Mouse (Mus musculus): ENCODE data around the gene Sumf1. TPM values are rescaled to one million over a fixed set of nuclear protein-coding genes. Genes with fewer than 3 reads are reported as not detected.

Gene Sumf1
- polyA plus RNA-seq, 1 experiment: 44.0 TPM

DNA sequence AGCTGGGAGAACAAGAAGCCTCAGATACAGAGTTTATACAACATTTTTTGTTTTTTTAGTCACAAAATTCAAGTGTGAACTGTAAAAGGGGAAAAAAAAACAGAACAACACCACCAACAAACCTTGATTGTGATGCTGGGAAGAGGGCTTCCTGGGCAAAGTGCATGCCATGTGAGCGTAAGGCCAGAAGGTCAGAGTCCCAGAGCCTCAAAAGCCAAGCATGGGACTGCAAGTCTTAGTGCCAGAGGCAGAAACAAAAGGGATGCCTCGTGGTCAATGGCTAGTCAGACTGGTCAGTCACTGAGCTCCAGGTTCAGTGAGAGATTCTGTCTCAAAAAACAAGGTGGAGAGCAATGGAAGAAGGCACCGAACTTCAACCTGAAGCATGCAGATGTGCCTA is 92.7 kb downstream of the Sumf1 start:
- DNase-seq (ENCODE audit: low read depth): no peak

DNA sequence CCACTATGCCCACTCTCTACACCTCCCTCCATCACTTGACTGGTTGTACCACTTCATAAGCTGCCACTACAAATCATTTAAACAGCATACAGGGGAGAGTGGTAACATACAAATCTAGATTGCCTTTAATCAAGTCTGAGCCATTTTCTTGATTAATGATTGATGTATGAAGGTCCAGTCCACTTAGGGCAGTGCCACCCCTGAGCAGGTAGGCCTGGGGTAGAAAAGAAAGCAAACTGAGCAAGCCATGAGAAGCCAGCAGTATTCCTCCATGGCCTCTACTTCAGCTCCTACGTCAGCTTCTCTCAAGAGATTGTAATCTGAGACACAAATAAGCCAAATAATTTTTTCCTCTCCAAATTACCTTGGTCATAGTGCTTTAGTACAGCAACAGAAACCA is 94.1 kb downstream of the Sumf1 start:
- DNase-seq (ENCODE audit: low read depth): no peak

DNA sequence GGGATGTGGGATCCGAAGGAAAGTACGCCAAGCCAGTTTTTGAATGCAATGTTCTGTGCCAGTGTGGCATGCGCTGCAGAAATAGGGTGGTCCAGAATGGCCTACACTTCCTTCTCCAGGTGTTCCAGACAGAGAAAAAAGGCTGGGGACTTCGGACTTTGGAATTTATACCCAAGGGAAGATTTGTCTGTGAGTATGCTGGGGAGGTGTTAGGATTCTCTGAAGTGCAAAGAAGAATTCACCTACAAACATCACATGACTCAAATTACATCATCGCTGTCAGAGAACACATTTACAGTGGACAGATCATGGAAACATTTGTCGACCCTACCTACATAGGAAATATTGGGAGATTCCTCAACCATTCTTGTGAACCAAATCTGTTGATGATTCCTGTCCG is 109.5 kb downstream of the Sumf1 start:
- no peak for DNase-seq (ENCODE audit: low read depth)

DNA sequence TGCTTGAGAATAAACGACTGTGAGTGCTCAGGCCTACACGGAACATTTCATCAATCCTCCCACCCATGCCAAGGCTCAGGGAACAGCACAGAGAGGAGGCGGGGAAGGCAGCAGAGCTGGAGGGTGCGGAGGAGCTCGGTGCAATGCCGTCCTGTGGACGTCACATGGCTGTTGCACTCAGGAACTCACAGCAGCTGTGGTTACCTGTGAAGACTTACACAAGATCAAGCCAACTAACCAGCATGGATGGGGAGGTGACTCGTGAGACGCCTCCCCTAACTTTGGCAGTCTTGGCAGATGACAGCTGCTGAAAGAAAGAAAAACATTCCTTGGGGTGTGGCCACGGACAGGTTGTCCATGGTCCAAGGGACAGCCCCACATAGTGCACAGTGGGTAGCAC is 110.8 kb downstream of the Sumf1 start:
- no peak for DNase-seq (ENCODE audit: low read depth)

DNA sequence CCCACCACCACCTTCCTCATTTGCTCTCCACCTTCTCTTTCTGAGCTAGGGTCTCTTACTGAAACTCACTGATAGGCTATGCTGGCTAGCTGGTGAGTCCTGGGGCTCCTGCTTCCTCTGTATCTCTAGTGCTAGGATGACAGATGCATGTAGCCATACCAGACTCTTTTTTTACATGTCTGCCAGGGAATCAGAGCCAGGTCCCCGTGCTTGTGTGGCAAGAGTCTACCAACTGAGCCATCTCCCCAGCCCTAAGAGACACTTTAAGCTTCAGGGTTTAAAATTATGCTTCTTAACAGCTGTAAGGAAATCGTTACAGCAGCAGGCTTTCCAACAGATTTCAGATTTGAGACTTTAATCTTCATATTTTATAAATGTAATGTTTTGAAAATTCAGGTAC is 111.5 kb downstream of the Sumf1 start:
- no peak for DNase-seq (ENCODE audit: low read depth)

DNA sequence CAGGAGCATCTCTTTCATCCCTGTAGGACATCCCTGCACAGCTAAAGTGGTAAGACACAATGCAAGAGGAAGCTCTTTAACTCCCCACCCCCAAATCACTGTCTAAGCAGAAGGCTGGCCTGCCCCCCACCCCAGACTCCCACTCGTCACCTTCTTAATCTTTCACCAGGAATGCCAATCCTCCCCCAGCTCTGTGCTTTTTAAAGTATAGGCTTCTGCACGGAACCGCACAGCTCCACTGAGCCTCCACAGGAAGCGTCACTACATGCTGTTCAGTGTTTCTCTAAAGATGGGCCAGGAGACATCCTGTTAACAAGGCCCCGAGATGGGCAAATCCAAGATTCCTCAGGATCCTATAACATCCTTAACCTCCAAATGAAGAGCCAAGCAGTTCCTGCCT is 112.3 kb downstream of the Sumf1 start:
- no peak for DNase-seq (ENCODE audit: low read depth)

DNA sequence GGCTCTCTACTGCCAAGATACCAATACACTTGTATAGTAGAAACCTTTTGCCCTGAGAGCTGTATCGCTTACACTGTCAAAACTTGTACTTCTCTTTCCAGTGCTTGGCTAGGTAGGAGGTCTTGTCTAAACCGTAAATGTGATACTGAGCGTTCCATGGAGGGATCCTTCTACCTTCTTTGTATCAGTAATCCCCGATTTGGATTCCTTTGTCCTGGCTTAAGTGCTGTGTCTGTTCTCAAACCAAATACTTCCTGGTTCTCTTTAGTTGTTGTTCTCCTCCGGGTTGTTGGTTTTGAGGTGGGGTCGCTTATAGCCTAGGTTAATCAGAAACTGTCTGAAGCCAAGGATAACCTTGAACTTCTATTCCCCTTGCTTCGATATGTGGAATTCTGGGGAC is 114.4 kb downstream of the Sumf1 start:
- DNase-seq (ENCODE audit: low read depth): no peak

DNA sequence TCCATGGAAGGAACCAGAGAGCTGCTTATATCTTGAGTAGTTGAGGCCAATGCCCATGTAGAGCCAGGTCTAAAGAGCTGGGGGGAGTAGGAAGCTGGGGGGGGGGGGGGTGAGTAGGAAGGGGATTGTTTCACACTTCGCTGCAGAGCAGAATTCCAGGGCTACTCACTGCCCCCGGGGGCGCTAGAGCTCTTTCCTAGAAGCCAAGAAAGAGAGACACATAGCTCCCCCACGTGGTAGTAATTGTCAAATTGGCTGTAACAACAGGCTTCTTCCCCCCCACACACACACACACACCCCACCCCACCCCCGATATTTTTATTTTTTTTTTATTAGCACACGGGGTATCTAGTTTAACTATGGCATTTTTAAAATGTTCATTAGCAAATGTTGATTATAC is 119.8 kb downstream of the Sumf1 start:
- no peak for DNase-seq (ENCODE audit: low read depth)

DNA sequence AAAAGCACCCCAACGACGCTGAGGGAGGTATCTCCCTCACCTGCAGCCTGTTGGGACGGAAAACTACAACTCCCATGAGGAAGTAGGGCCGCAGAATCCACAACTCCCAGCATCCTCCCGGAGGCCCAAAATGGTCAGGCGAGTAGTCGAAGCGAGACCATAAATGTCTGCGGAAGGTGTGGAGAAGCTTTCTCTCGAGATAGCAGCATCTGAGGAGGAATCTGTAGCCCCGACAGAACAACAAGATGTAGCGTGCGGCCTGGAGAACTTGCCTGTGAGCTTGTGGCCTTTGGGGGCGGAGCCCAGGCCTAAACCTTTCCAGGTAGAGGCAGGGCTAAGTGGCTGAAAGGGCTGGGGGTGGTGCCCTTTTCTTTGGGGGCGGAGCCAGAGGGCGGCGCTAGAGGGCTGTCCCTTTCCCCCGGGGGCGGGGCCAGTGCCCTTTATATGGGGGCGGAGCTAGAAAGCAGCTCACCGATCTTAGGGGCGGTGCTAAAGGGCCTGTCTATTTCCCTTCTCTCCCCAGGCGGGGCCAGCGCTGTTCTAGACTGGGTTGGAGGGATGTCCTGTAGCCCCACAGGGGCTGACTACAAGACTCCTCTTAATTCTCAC is 120.4 kb downstream of the Sumf1 start, which contains the start of gene Setmar:
TSS of gene Setmar (plus strand) at position 128 of the 609 bp plus-strand sequence.
- DNase-seq (ENCODE audit: low read depth): peak; percentile 88

DNA sequence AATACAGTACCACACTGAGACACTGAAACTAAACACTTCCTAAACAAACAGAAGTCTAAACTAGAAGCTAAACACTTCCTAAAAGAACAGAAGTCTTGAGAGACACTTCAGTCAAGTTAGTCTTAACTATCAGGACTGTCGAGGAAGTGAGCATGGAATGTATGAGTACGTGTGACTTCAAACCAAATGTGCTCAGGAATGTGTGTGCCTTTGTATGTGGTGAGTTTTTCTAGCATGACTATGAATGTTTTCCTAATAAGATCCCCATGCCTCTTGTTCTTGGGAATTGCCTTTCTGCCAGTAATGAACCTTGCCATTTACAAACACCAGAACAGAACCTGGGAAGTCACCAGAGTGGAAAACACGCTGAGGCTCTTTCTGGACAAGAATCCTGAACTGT is 124.3 kb downstream of the Sumf1 start:
- DNase-seq (ENCODE audit: low read depth): no peak

DNA sequence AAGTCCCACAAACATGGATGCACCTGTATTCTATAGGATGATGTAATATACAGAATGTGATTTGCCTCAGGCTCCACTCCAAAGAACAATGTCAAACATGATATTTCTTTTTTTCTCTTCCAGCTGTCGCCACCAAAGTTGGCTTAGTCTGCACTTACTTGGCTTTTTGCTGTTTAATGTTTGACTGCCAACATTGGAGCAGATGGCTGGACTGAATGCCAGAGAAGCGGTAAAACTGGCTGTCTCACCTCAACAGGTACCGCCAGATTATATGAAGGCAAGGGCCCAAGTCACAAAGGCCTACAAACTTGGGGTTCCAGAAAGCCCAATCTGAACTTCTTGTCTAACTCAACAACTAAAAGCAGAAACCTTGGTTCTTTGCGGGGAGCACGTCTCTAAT is 127.3 kb downstream of the Sumf1 start:
- DNase-seq (ENCODE audit: low read depth): no peak

DNA sequence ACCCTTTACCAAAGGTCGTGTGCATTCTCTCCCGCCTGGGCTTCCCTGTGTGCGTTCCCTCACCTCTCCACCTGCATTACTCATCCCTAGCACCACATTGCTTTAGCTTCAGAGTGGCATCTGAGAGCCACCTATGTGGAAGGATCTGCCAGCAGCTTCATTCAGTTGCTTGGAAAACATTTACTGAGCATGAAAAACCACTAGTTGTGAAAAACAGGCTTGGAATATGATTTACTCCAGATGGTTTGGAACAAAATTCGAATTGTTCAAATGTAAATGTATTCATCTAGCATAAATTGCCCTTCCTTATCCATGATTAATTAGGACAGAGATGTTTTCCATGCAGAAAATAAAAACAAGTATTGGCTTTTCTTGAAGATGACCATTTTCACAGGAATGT is 128.0 kb downstream of the Sumf1 start:
- no peak for DNase-seq (ENCODE audit: low read depth)

Other genes with a start within 250 kb of the Sumf1 start
- 3.9 and 4.9 TPM in 2 replicates for gene Setmar, start 120.5 kb downstream of the Sumf1 start, polyA plus RNA-seq (2012; rRNA removed)
- 20.9 and 23.9 TPM in 2 replicates for gene Itpr1, start 27.5 kb upstream of the Sumf1 start, polyA plus RNA-seq (2012; rRNA removed)